Mouse (Mus musculus): ENCODE measurements around the gene 4930595M18Rik. TPM values are rescaled to one million over a fixed set of nuclear protein-coding genes. Genes with fewer than 3 reads are reported as not detected.

Gene 4930595M18Rik
- polyA plus RNA-seq (2012; rRNA removed), result not detected in 2 replicates

DNA sequence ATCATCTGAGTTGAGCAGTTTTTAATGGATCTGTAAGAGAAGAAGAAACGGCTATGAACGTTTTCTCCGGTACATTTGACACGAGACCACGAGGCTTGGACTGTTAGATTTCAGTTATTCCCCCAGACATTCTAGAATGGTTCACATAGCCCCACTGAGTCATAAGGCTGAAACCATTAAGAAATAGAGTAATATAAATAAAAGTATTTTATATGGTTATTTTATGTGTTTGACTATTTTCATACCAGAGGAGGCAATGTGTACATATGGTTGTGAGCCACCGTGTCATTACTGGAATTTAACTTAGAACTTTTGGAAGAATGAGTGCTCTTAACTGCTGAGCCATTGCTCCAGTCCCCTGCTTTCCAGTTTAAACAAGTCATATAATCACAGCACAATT is at the start of gene 4930595M18Rik:
Gene 4930595M18Rik, minus strand, starts transcription at position 101 of the 400 bp plus-strand sequence.
- no peaks in the 10 kb centered on the region for H3K27me3 ChIP-seq (ENCODE audit: control insufficient read depth, insufficient read depth, low read length)
- no peak within 1 kb of the TSS for H3K4me3 ChIP-seq (replicated peaks; ENCODE audit: insufficient read depth, low read depth, low read length)
- no peak for TF ChIP-seq POLR2A (IDR thresholded peaks at IDR 0.05; ENCODE audit: borderline replicate concordance, insufficient read depth, low read length)
- no peak for TF ChIP-seq CTCF (IDR thresholded peaks at IDR 0.05; ENCODE audit: borderline replicate concordance, insufficient read depth, low read depth, low read length)
- DNase-seq, result no peak
- WGBS, result 91% methylated on average over 6 of the region's 6 CpGs
- no peak within 1 kb of the TSS for H3K27ac ChIP-seq (ENCODE audit: insufficient read depth, low read length)
- H3K4me1 ChIP-seq (ENCODE audit: control insufficient read depth, insufficient read depth, low read length), result no peaks in the 10 kb centered on the region

DNA sequence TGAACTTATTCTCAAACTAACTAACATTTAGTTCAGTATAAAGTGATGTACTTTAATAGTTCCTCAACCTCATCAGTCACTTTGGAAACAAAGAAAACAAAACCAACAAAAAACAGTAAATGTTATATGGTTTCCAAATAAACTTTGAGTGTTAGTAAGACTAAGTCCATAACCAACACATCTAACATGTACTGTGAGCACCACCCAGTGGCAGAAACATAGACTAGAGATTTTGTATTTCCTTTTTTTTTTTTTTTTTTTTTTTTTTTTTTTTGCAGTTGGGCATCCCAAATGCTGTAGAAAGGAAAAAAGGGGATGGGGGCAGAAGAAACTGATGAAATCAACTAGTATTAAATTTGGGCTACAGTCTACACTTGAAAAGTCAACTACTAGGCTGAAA is 14.6 kb upstream of the 4930595M18Rik start:
- no peaks in the 10 kb centered on the region for H3K27me3 ChIP-seq (ENCODE audit: control insufficient read depth, insufficient read depth, low read length)
- H3K4me3 ChIP-seq (replicated peaks; ENCODE audit: insufficient read depth, low read depth, low read length), result no peak overlapping the region
- no peak for TF ChIP-seq POLR2A (IDR thresholded peaks at IDR 0.05; ENCODE audit: borderline replicate concordance, insufficient read depth, low read length)
- TF ChIP-seq CTCF (IDR thresholded peaks at IDR 0.05; ENCODE audit: borderline replicate concordance, insufficient read depth, low read depth, low read length), result no peak
- no peak for DNase-seq
- H3K27ac ChIP-seq (ENCODE audit: insufficient read depth, low read length), result no peak overlapping the region
- no peaks in the 10 kb centered on the region for H3K4me1 ChIP-seq (ENCODE audit: control insufficient read depth, insufficient read depth, low read length)
